ENCODE assay signal across 12 mouse cellular contexts in the genomic region with DNA sequence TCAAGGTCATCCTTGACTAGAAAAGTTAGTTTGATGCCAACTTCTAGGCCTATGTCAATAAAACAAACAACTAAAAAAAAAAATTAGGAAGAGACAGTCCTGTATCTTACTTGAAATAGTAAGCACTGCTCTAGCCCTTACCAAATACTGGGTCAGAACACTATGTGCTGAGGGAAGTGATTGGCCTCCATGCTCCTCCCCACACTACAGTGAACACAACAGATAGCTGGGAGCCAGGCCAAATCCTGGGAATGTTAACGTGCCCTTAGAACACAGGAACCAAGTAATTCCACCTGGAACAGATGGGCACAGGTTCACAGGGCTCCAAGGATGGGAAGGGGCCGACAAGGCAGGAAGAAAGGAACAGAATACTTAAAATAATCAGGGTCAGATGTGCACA.
DNase-seq lines count a peak whose midpoint lies in the region; ATAC-seq lines count a peak whose summit lies in the region.
"Had no signal": no experiment of that assay in that cellular context is flagged by ENCODE, and none has a peak within 500 bp of the region (broad histone marks: within the 10 kb centered on the region; RNA-seq: fewer than 3 reads in every experiment).

No protein-coding gene starts in this region.

- no peak overlapping the region for H3K9ac ChIP-seq in kidney, embryonic 15.5 days
- H3K9ac ChIP-seq in forebrain, embryonic 13.5 days, result no peak overlapping the region
- H3K9ac ChIP-seq: forebrain, embryonic 15.5 days; liver, embryonic 15.5 days had no signal

- no peak overlapping the region for H3K4me3 ChIP-seq in kidney, embryonic 15.5 days (replicated peaks)
- no peak overlapping the region for H3K4me3 ChIP-seq in forebrain, embryonic 13.5 days
- H3K4me3 ChIP-seq: forebrain, embryonic 15.5 days; liver, embryonic 15.5 days had no signal

- H3K27ac ChIP-seq in kidney, embryonic 15.5 days, result no peak overlapping the region
- no peak overlapping the region for H3K27ac ChIP-seq in forebrain, embryonic 13.5 days
- H3K27ac ChIP-seq: forebrain, embryonic 15.5 days; liver, embryonic 15.5 days had no signal

- no peak for ATAC-seq in kidney, embryonic 15.5 days (replicated peaks; ENCODE audit: low FRiP score)
- ATAC-seq in forebrain, embryonic 13.5 days, result no peak
- ATAC-seq: inflammation-experienced regulatory T-cells, adult 6 months had no signal

- no peak overlapping the region for H3K4me2 ChIP-seq in kidney, embryonic 15.5 days
- H3K4me2 ChIP-seq in forebrain, embryonic 13.5 days, result no peak overlapping the region
- H3K4me2 ChIP-seq: forebrain, embryonic 15.5 days; liver, embryonic 15.5 days had no signal

- no peaks in the 10 kb centered on the region for H3K27me3 ChIP-seq in kidney, embryonic 15.5 days
- no peaks in the 10 kb centered on the region for H3K27me3 ChIP-seq in forebrain, embryonic 13.5 days
- H3K27me3 ChIP-seq: forebrain, embryonic 15.5 days had no signal

- H3K36me3 ChIP-seq in kidney, embryonic 15.5 days, result peaks cover 20% of the 10 kb centered on the region
- H3K36me3 ChIP-seq in forebrain, embryonic 13.5 days (ENCODE audit: poor library complexity, severe bottlenecking), result no peaks in the 10 kb centered on the region
- H3K36me3 ChIP-seq: forebrain, embryonic 15.5 days; liver, embryonic 15.5 days had no signal

- H3K4me1 ChIP-seq in kidney, embryonic 15.5 days, result no peaks in the 10 kb centered on the region
- peaks cover 13% of the 10 kb centered on the region; the same call in 1 of the 2 replicates for H3K4me1 ChIP-seq in forebrain, embryonic 13.5 days
- H3K4me1 ChIP-seq: liver, embryonic 15.5 days had no signal

- peak; percentile 32 for DNase-seq in adrenal gland, postnatal 10 days
- DNase-seq in adrenal gland, adult 18-20 months (ENCODE audit: low spot score in 2 of 2), result no peak
- peak; percentile 37 to 46 for DNase-seq in kidney, postnatal 36 days
- DNase-seq in cerebellum, adult 18-20 months, result peak; percentile 23 to 45
- DNase-seq in lung, postnatal 10 days, result peak; percentile 23
- no peak for DNase-seq in frontal cortex, postnatal 10 days (ENCODE audit: low spot score in 2 of 2)
- DNase-seq: thymus, postnatal 14 days had no signal

- 68% methylated on average over 2 of the region's 2 CpGs for WGBS in kidney, embryonic 15.5 days
- 39% methylated on average over 2 of the region's 2 CpGs for WGBS in forebrain, embryonic 13.5 days

- no peaks in the 10 kb centered on the region for H3K9me3 ChIP-seq in kidney, embryonic 15.5 days (replicated peaks)
- no peaks in the 10 kb centered on the region for H3K9me3 ChIP-seq in forebrain, embryonic 13.5 days (replicated peaks)
- H3K9me3 ChIP-seq: forebrain, embryonic 15.5 days; liver, embryonic 15.5 days had no signal

Comparison
In these comparisons a context has a peak if more than half of its experiments do, and no peak if none do; other contexts are left out.
1. DNase-seq: peak in adrenal gland, postnatal 10 days (single experiment), kidney, postnatal 36 days (2 of 2), cerebellum, adult 18-20 months (2 of 2) and lung, postnatal 10 days (single experiment); none in adrenal gland, adult 18-20 months (0 of 2) and frontal cortex, postnatal 10 days (0 of 2).